Mouse (Mus musculus): ENCODE data around the gene Cbx5. TPM values are rescaled to one million over a fixed set of nuclear protein-coding genes. Genes with fewer than 3 reads are reported as not detected.

The Cbx5 gene
- total and polyA plus RNA-seq, 3 experiments = 94.9 to 171 (median 128) TPM

DNA sequence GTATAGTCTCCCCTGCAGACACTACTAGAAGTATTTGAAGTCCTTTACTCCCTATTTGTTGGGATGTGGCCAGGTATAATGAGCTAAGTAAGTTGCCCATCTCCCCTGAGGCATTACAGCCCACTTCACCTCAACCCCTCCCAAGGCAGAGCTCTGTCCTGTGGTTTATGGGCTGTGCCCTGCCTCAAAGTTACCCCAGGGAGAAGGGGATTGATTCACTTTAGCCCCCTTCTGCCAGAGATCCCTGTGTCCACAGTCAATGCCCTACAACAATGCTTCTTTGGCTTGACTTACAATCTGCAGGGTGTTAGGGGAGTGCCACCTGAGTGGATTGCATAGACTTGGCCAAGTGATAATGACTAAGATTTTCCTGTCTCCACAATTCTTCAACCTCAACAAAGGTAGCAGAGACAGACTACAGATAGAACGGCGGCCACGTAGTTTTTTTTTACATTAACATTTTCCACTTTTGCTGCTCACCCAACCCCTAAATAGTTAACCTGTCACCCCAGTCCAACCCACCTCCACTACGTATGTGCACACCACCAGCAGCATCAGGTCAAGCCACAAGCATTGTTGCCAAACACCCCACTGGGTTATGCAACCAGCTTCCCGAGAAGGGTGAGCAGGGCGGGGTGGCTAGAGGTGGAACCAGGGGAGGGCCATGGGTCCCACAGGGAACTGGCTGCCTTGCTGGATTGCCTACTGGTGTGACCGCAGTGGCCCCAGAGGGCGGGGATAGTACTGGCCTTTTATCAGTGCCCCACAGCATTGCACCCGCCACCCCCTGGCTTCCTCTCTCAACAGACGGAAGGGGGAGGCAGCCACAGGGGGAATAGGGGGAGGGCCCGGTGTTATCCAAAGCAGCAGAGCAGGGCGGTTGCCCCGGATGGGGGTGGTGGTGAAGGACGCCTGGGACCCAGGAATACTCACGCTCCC lies 18.4 kb upstream of the Cbx5 start, which contains the start of gene Nfe2:
Gene Nfe2, minus strand, starts transcription at position 614 of the 939 bp plus-strand sequence.
- H3K36me3 ChIP-seq (replicated peaks in 1 of 2; ENCODE audit: control insufficient read depth in 1 of 2, insufficient read depth in 1 of 2, low read length in 1 of 2) = peaks cover 0 to under 1% of the 10 kb centered on the region in 2 experiments
- no peaks in the 10 kb centered on the region for H3K9me3 ChIP-seq (replicated peaks; ENCODE audit: low read length)
- DNase-seq (ENCODE audit: extremely low read depth) = peak; percentile 76
- H3K9ac ChIP-seq (ENCODE audit: insufficient read depth, low read depth) = peak within 1 kb of the TSS; percentile 34; the same call in 1 of the 2 replicates
- no peak for TF ChIP-seq PAX5 (IDR thresholded peaks at IDR 0.05; ENCODE audit: low read length)
- TF ChIP-seq ELF1 (IDR thresholded peaks at IDR 0.05; ENCODE audit: low read depth, low read length) = peak; percentile 52
- TF ChIP-seq USF2 (conservative IDR thresholded peaks at IDR 0.05; ENCODE audit: low read depth, low read length) = no peak
- no peak for TF ChIP-seq ZMIZ1 (IDR thresholded peaks at IDR 0.05; ENCODE audit: low read depth, low read length)
- TF ChIP-seq NELFE (IDR thresholded peaks at IDR 0.05; ENCODE audit: low read depth, low read length) = no peak
- no peak for TF ChIP-seq TBP (conservative IDR thresholded peaks at IDR 0.05; ENCODE audit: low read depth, low read length)
- TF ChIP-seq E2F4 (IDR thresholded peaks at IDR 0.05; ENCODE audit: insufficient replicate concordance, low read depth, low read length) = no peak
- no peak for TF ChIP-seq GABPA (IDR thresholded peaks at IDR 0.05; ENCODE audit: insufficient replicate concordance, low read depth, low read length)
- no peak for TF ChIP-seq KAT2A (IDR thresholded peaks at IDR 0.05; ENCODE audit: insufficient replicate concordance, low read length)
- TF ChIP-seq TCF12 (IDR thresholded peaks at IDR 0.05; ENCODE audit: low read depth, low read length) = 0 out of 2 replicates have a peak, but pooled peaks have one; percentile 39
- TF ChIP-seq ZC3H11A (IDR thresholded peaks at IDR 0.05; ENCODE audit: low read depth, low read length) = no peak
- no peak for TF ChIP-seq UBTF (IDR thresholded peaks at IDR 0.05; ENCODE audit: low read depth, low read length)
- no peak; the same call in 1 of the 2 replicates for TF ChIP-seq EP300 (IDR thresholded peaks at IDR 0.05; ENCODE audit: low read length)
- 0 out of 2 replicates have a peak, but pooled peaks have one; percentile 12 for TF ChIP-seq ZNF384 (IDR thresholded peaks at IDR 0.05; ENCODE audit: low read depth, low read length)
- TF ChIP-seq JUN (IDR thresholded peaks at IDR 0.05; ENCODE audit: insufficient read depth, low read depth, low read length) = peak; percentile 30; the same call in 1 of the 2 replicates
- 0 out of 2 replicates have a peak, but pooled peaks have one; percentile 22 for TF ChIP-seq MXI1 (IDR thresholded peaks at IDR 0.05; ENCODE audit: low read depth, low read length)
- TF ChIP-seq POLR2A (IDR thresholded peaks at IDR 0.05; ENCODE audit: low read depth, low read length) = 0 out of 2 replicates have a peak, but pooled peaks have one; percentile 21
- no peak for TF ChIP-seq POLR2AphosphoS2 (IDR thresholded peaks at IDR 0.05; ENCODE audit: low read depth, low read length)
- no peak for TF ChIP-seq MEF2A (IDR thresholded peaks at IDR 0.05; ENCODE audit: borderline replicate concordance, low read depth, low read length)
- TF ChIP-seq MAZ (IDR thresholded peaks at IDR 0.05; ENCODE audit: low read depth, low read length) = no peak
- TF ChIP-seq USF1 (IDR thresholded peaks at IDR 0.05; ENCODE audit: low read depth, low read length) = no peak
- TF ChIP-seq ZKSCAN1 (IDR thresholded peaks at IDR 0.05; ENCODE audit: borderline replicate concordance, low read depth, low read length) = no peak
- no peak for TF ChIP-seq SMC3 (IDR thresholded peaks at IDR 0.05; ENCODE audit: low read depth, low read length)
- TF ChIP-seq SIN3A (IDR thresholded peaks at IDR 0.05; ENCODE audit: low read length) = no peak
- TF ChIP-seq MAFK (IDR thresholded peaks at IDR 0.05; ENCODE audit: insufficient replicate concordance, low read length) = no peak
- TF ChIP-seq JUND (conservative IDR thresholded peaks at IDR 0.05; ENCODE audit: low read depth, low read length) = peak; percentile 83
- TF ChIP-seq BHLHE40 (IDR thresholded peaks at IDR 0.05; ENCODE audit: low read depth, low read length) = peak; percentile 47; the same call in 1 of the 2 replicates
- TF ChIP-seq CHD2 (IDR thresholded peaks at IDR 0.05; ENCODE audit: low read length) = 0 out of 2 replicates have a peak, but pooled peaks have one; percentile 26
- no peak for TF ChIP-seq CHD1 (IDR thresholded peaks at IDR 0.05; ENCODE audit: low read depth, low read length)
- no peak for TF ChIP-seq RCOR1 (conservative IDR thresholded peaks at IDR 0.05; ENCODE audit: low read depth, low read length)
- 0 out of 2 replicates have a peak, but pooled peaks have one; percentile 22 for TF ChIP-seq IRF4 (IDR thresholded peaks at IDR 0.05; ENCODE audit: low read depth, low read length)
- TF ChIP-seq ETS1 (conservative IDR thresholded peaks at IDR 0.05; ENCODE audit: low read depth, low read length) = no peak
- H3K4me3 ChIP-seq (replicated peaks in 1 of 3; ENCODE audit: low read depth in 2 of 3, low read length in 2 of 3, poor library complexity in 1 of 3) = peak within 1 kb of the TSS in 2 of 3 experiments; percentile 8 to 25
- no peaks in the 10 kb centered on the region for H3K79me2 ChIP-seq (replicated peaks; ENCODE audit: control insufficient read depth, extremely low read depth, insufficient read depth, poor library complexity, severe bottlenecking)
- no peaks in the 10 kb centered on the region for H3K27me3 ChIP-seq (replicated peaks)
- H3K27ac ChIP-seq (ENCODE audit: insufficient read depth, low read depth) = no peak within 1 kb of the TSS
- in situ Hi-C loops (cut with MboI; ENCODE audit: low pct_ligation_motif_present, low pct_unique_long_range_greater_than_20kb, low sequenced_read_pairs) (no loop called here), dilution Hi-C loops (cut with MboI; ENCODE audit: extremely low pct_ligation_motif_present, extremely low pct_unique_long_range_greater_than_20kb, low sequenced_read_pairs) (no loop called here)
- peaks cover 9 to 18% of the 10 kb centered on the region in 2 experiments for H3K4me1 ChIP-seq (ENCODE audit: control insufficient read depth in 1 of 2, insufficient read depth in 2 of 2)
- peak within 1 kb of the TSS; percentile 83 for H3K4me2 ChIP-seq (ENCODE audit: insufficient read depth, low read depth, poor library complexity, severe bottlenecking)

Data from CH12.LX (cell line).